Mouse (Mus musculus): ENCODE data around the gene Med9. TPM values are rescaled to one million over a fixed set of nuclear protein-coding genes. Genes with fewer than 3 reads are reported as not detected.
"Not testable (repeated sequence)": the region's sequence is repeated elsewhere in the genome, so short reads cannot be mapped to it uniquely, and the experiment has no call there.

Med9 gene
- polyA plus RNA-seq, 1 experiment from 2014 or later, result 44.6 TPM

GRCm38 (mm10) chr11:59937615-59938014 lies 10.4 kb upstream of the Med9 start:
- no peaks in the 10 kb centered on the region for H3K36me3 ChIP-seq (ENCODE audit: control insufficient read depth, insufficient read depth, low read length)
- H3K27ac ChIP-seq (ENCODE audit: low read depth, low read length), result no peak overlapping the region
- no peaks in the 10 kb centered on the region for H3K27me3 ChIP-seq (replicated peaks; ENCODE audit: control insufficient read depth, insufficient read depth, low read length)
- DNase-seq (ENCODE audit: low spot score), result no peak
- ATAC-seq (replicated peaks; ENCODE audit: low FRiP score), result no peak
- 28% methylated on average over 2 of the region's 2 CpGs for WGBS
- no peak overlapping the region for H3K4me2 ChIP-seq
- no peak overlapping the region for H3K4me3 ChIP-seq (ENCODE audit: low read depth, low read length)
- no peak overlapping the region for H3K9ac ChIP-seq (ENCODE audit: low read depth, low read length)
- H3K9me3 ChIP-seq (ENCODE audit: control insufficient read depth, low read length), result no peaks in the 10 kb centered on the region
- H3K4me1 ChIP-seq (replicated peaks; ENCODE audit: control insufficient read depth, insufficient read depth, low read length), result peaks cover 16% of the 10 kb centered on the region

- Histone ChIP-seq H3K4me2 (no peak overlapping the region), H3K9me3 (ENCODE audit: control insufficient read depth, low read length) (no peaks in the 10 kb centered on the region), H3K4me3 (ENCODE audit: low read depth, low read length) (no peak overlapping the region), H3K27ac (ENCODE audit: low read depth, low read length) (no peak overlapping the region), H3K9ac (ENCODE audit: low read depth, low read length) (no peak overlapping the region), H3K36me3 (ENCODE audit: control insufficient read depth, insufficient read depth, low read length) (no peaks in the 10 kb centered on the region), H3K27me3 (replicated peaks; ENCODE audit: control insufficient read depth, insufficient read depth, low read length) (no peaks in the 10 kb centered on the region), H3K4me1 (replicated peaks; ENCODE audit: control insufficient read depth, insufficient read depth, low read length) (peaks cover 16% of the 10 kb centered on the region)
- ATAC-seq (replicated peaks; ENCODE audit: low FRiP score) (no peak), DNase-seq (ENCODE audit: low spot score) (no peak)
- 70% methylated on average over 1 of the region's 1 CpGs for WGBS
Observed at GRCm38 (mm10) chr11:59939821-59940220, 8.2 kb upstream of the Med9 start.

DNA sequence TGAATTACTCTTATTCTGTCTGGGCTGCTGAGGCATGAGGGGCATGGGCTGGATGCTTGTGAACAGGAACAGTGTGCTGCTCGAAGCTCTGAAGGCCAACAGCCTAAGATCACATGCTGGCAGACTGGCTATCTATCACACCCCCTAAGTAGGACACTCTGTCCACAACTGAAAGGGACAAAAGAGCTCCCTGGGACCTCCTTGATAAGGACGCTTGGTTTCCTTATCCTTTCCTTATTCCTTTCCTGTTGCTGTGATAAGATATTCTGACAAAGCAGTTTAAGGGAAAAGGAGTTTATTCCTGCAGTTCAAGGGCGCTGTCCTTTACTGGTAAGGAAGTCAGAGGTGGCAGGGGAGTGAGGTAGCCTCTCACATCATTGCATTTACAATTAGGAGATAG lies 7.4 kb upstream of the Med9 start:
- no peaks in the 10 kb centered on the region for H3K36me3 ChIP-seq (ENCODE audit: control insufficient read depth, insufficient read depth, low read length)
- no peak overlapping the region for H3K4me3 ChIP-seq (ENCODE audit: low read depth, low read length)
- H3K4me2 ChIP-seq, result no peak overlapping the region
- peaks cover 16% of the 10 kb centered on the region for H3K4me1 ChIP-seq (replicated peaks; ENCODE audit: control insufficient read depth, insufficient read depth, low read length)
- no peak for DNase-seq (ENCODE audit: low spot score)
- no peaks in the 10 kb centered on the region for H3K9me3 ChIP-seq (ENCODE audit: control insufficient read depth, low read length)
- H3K27me3 ChIP-seq (replicated peaks; ENCODE audit: control insufficient read depth, insufficient read depth, low read length), result no peaks in the 10 kb centered on the region
- WGBS, result 39% methylated on average over 3 of the region's 3 CpGs
- no peak overlapping the region for H3K9ac ChIP-seq (ENCODE audit: low read depth, low read length)
- H3K27ac ChIP-seq (ENCODE audit: low read depth, low read length), result no peak overlapping the region
- ATAC-seq (replicated peaks; ENCODE audit: low FRiP score), result 0 out of 2 replicates have a peak, but pooled peaks have one; percentile 49

DNA sequence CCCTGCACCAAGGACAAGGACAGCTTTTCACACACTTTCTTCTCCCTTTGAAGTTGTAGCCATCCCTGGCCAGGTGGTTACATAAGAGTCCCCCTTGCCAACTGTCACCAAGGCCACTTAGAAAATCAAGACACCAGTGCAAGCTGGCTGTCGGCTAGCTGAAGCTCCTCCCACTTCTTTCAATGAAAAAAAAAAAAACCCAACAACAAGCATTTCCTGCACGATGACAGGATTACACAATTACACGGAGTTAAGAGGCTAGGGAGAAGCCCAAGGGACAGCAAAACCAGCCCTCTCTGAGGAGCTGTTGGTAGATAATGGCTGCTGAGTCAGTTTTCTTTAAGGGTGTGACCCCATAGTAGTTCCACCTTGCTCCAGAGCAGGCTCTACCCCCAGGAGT lies 6.6 kb upstream of the Med9 start:
- no peak overlapping the region for H3K4me2 ChIP-seq
- no peaks in the 10 kb centered on the region for H3K27me3 ChIP-seq (replicated peaks; ENCODE audit: control insufficient read depth, insufficient read depth, low read length)
- 8% methylated on average over 3 of the region's 3 CpGs for WGBS
- no peaks in the 10 kb centered on the region for H3K36me3 ChIP-seq (ENCODE audit: control insufficient read depth, insufficient read depth, low read length)
- no peak overlapping the region for H3K4me3 ChIP-seq (ENCODE audit: low read depth, low read length)
- no peak for DNase-seq (ENCODE audit: low spot score)
- ATAC-seq (replicated peaks; ENCODE audit: low FRiP score), result peak; percentile 57; the same call in 1 of the 2 replicates
- H3K4me1 ChIP-seq (replicated peaks; ENCODE audit: control insufficient read depth, insufficient read depth, low read length), result peaks cover 16% of the 10 kb centered on the region
- no peak overlapping the region for H3K27ac ChIP-seq (ENCODE audit: low read depth, low read length)
- no peak overlapping the region for H3K9ac ChIP-seq (ENCODE audit: low read depth, low read length)
- H3K9me3 ChIP-seq (ENCODE audit: control insufficient read depth, low read length), result no peaks in the 10 kb centered on the region

- H3K9me3 ChIP-seq (ENCODE audit: control insufficient read depth, low read length); H3K36me3 ChIP-seq (ENCODE audit: control insufficient read depth, insufficient read depth, low read length); H3K9ac ChIP-seq (ENCODE audit: low read depth, low read length); H3K4me3 ChIP-seq (ENCODE audit: low read depth, low read length); H3K27ac ChIP-seq (ENCODE audit: low read depth, low read length); H3K4me2 ChIP-seq; H3K27me3 ChIP-seq (replicated peaks; ENCODE audit: control insufficient read depth, insufficient read depth, low read length); DNase-seq (ENCODE audit: low spot score); ATAC-seq (replicated peaks; ENCODE audit: low FRiP score): not testable (repeated sequence)
- peaks cover 28% of the 10 kb centered on the region for H3K4me1 ChIP-seq (replicated peaks; ENCODE audit: control insufficient read depth, insufficient read depth, low read length)
- WGBS, result 92% methylated on average over 8 of the region's 10 CpGs
Observed at GRCm38 (mm10) chr11:59944855-59945254, 3.2 kb upstream of the Med9 start.

GRCm38 (mm10) chr11:59948401-59948767 lies 378 bp downstream of the Med9 start:
- H3K9ac ChIP-seq (ENCODE audit: low read depth, low read length), result peak overlapping the region; percentile 92
- H3K4me1 ChIP-seq (replicated peaks; ENCODE audit: control insufficient read depth, insufficient read depth, low read length), result peaks cover 22% of the 10 kb centered on the region
- peak overlapping the region; percentile 83 for H3K4me3 ChIP-seq (ENCODE audit: low read depth, low read length)
- H3K4me2 ChIP-seq, result peak overlapping the region; percentile 83
- DNase-seq (ENCODE audit: low spot score), result no peak
- ATAC-seq (replicated peaks; ENCODE audit: low FRiP score), result peak; percentile 74
- peak overlapping the region; percentile 81 for H3K27ac ChIP-seq (ENCODE audit: low read depth, low read length)
- H3K9me3 ChIP-seq (ENCODE audit: control insufficient read depth, low read length), result no peaks in the 10 kb centered on the region
- no peaks in the 10 kb centered on the region for H3K27me3 ChIP-seq (replicated peaks; ENCODE audit: control insufficient read depth, insufficient read depth, low read length)
- no peaks in the 10 kb centered on the region for H3K36me3 ChIP-seq (ENCODE audit: control insufficient read depth, insufficient read depth, low read length)
- 1% methylated on average over 15 of the region's 16 CpGs for WGBS

- no peak overlapping the region for H3K9ac ChIP-seq (ENCODE audit: low read depth, low read length)
- no peaks in the 10 kb centered on the region for H3K36me3 ChIP-seq (ENCODE audit: control insufficient read depth, insufficient read depth, low read length)
- DNase-seq (ENCODE audit: low spot score) (no peak), ATAC-seq (replicated peaks; ENCODE audit: low FRiP score) (no peak)
- no peak overlapping the region for H3K4me3 ChIP-seq (ENCODE audit: low read depth, low read length)
- H3K27ac ChIP-seq (ENCODE audit: low read depth, low read length), result no peak overlapping the region
- no peak overlapping the region for H3K4me2 ChIP-seq
- H3K27me3 ChIP-seq (replicated peaks; ENCODE audit: control insufficient read depth, insufficient read depth, low read length), result no peaks in the 10 kb centered on the region
- 87% methylated on average over 14 of the region's 14 CpGs for WGBS
- peaks cover 18% of the 10 kb centered on the region for H3K4me1 ChIP-seq (replicated peaks; ENCODE audit: control insufficient read depth, insufficient read depth, low read length)
- no peaks in the 10 kb centered on the region for H3K9me3 ChIP-seq (ENCODE audit: control insufficient read depth, low read length)
Observed at GRCm38 (mm10) chr11:59952892-59953291, 4.9 kb downstream of the Med9 start.

- Histone ChIP-seq H3K36me3 (ENCODE audit: control insufficient read depth, insufficient read depth, low read length) (peaks cover 8% of the 10 kb centered on the region; the same call in 1 of the 2 replicates), H3K27me3 (replicated peaks; ENCODE audit: control insufficient read depth, insufficient read depth, low read length) (no peaks in the 10 kb centered on the region), H3K4me1 (replicated peaks; ENCODE audit: control insufficient read depth, insufficient read depth, low read length) (peaks cover 10% of the 10 kb centered on the region), H3K27ac (ENCODE audit: low read depth, low read length) (no peak overlapping the region), H3K4me2 (no peak overlapping the region), H3K9me3 (ENCODE audit: control insufficient read depth, low read length) (no peaks in the 10 kb centered on the region), H3K4me3 (ENCODE audit: low read depth, low read length) (no peak overlapping the region), H3K9ac (ENCODE audit: low read depth, low read length) (no peak overlapping the region)
- DNase-seq (ENCODE audit: low spot score), result no peak
- WGBS, result 87% methylated on average over 6 of the region's 6 CpGs
- ATAC-seq (replicated peaks; ENCODE audit: low FRiP score), result no peak
Observed at GRCm38 (mm10) chr11:59956749-59957148, 8.7 kb downstream of the Med9 start.

DNA sequence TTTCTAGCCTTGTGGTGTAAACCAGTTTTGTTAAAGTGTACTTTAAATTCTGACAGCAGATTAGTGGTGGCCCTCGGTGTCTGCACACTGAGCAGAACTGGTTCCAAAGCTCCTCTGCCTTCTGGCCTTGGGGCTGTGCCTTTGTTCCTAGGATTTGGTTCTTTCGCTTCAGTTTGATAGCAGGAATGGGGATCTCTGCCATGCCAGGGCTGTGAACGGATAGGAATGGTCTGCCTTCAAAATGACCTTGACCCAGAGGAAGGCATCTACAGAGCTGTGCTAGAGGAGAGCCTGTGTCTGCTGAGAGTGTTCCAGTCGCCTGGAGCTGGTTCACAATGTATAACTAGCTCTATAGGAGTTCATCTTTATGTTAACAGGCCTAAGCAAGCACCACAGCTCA lies 11.4 kb downstream of the Med9 start:
- Histone ChIP-seq H3K27me3 (replicated peaks; ENCODE audit: control insufficient read depth, insufficient read depth, low read length) (peaks cover 13% of the 10 kb centered on the region), H3K4me1 (replicated peaks; ENCODE audit: control insufficient read depth, insufficient read depth, low read length) (peaks cover 16% of the 10 kb centered on the region), H3K36me3 (ENCODE audit: control insufficient read depth, insufficient read depth, low read length) (peaks cover 8% of the 10 kb centered on the region; the same call in 1 of the 2 replicates), H3K9me3 (ENCODE audit: control insufficient read depth, low read length) (no peaks in the 10 kb centered on the region), H3K9ac (ENCODE audit: low read depth, low read length) (no peak overlapping the region), H3K27ac (ENCODE audit: low read depth, low read length) (no peak overlapping the region), H3K4me3 (ENCODE audit: low read depth, low read length) (no peak overlapping the region), H3K4me2 (no peak overlapping the region)
- DNase-seq (ENCODE audit: low spot score) (no peak), ATAC-seq (replicated peaks; ENCODE audit: low FRiP score) (no peak)
- 84% methylated on average over 4 of the region's 4 CpGs for WGBS
